Mouse (Mus musculus): ENCODE results near the gene Sox1. TPM values are rescaled to one million over a fixed set of nuclear protein-coding genes. Genes with fewer than 3 reads are reported as not detected.

Sox1 gene
- polyA plus RNA-seq, 1 experiment from 2014 or later: 3.8 TPM

GRCm38 (mm10) chr8:12401391-12402270, 6.5 kb downstream of the Sox1 start:
- WGBS: under 1% methylated on average over 35 of the region's 35 CpGs
- DNase-seq: peak; percentile 66

GRCm38 (mm10) chr8:12402709-12403108, 7.6 kb downstream of the Sox1 start:
- 0 out of 2 replicates have a peak overlapping the region, but pooled peaks have one; percentile 1 for H3K9ac ChIP-seq (replicated peaks; ENCODE audit: low read length)

More at GRCm38 (mm10) chr8:12401391-12402270, 6.5 kb downstream of the Sox1 start:
- H3K27ac ChIP-seq (replicated peaks; ENCODE audit: low read depth, low read length): peak overlapping the region; percentile 75
- peaks cover 32% of the 10 kb centered on the region; the same call in 1 of the 2 replicates for H3K4me1 ChIP-seq (ENCODE audit: control insufficient read depth, insufficient read depth, low read length)
- H3K9ac ChIP-seq (replicated peaks; ENCODE audit: low read length): peak overlapping the region; percentile 51
- H3K27me3 ChIP-seq (ENCODE audit: control insufficient read depth, insufficient read depth, low read length): peaks cover 25% of the 10 kb centered on the region; the same call in 1 of the 2 replicates
- no peaks in the 10 kb centered on the region for H3K9me3 ChIP-seq (ENCODE audit: control insufficient read depth, low read length)
- H3K4me3 ChIP-seq (replicated peaks; ENCODE audit: low read depth, low read length): peak overlapping the region; percentile 34
- ATAC-seq (ENCODE audit: low FRiP score, low TSS enrichment): peak; percentile 29
- H3K4me2 ChIP-seq (ENCODE audit: low read length): peak overlapping the region; percentile 64
- no peaks in the 10 kb centered on the region for H3K36me3 ChIP-seq (ENCODE audit: control insufficient read depth, insufficient read depth, low read length)

GRCm38 (mm10) chr8:12408020-12408419, 12.9 kb downstream of the Sox1 start:
- Histone ChIP-seq H3K27me3 (ENCODE audit: control insufficient read depth, insufficient read depth, low read length) (peaks cover 24% of the 10 kb centered on the region; the same call in 1 of the 2 replicates), H3K36me3 (ENCODE audit: control insufficient read depth, insufficient read depth, low read length) (no peaks in the 10 kb centered on the region), H3K4me3 (replicated peaks; ENCODE audit: low read depth, low read length) (no peak overlapping the region), H3K4me2 (ENCODE audit: low read length) (no peak overlapping the region), H3K27ac (replicated peaks; ENCODE audit: low read depth, low read length) (no peak overlapping the region), H3K9me3 (ENCODE audit: control insufficient read depth, low read length) (no peaks in the 10 kb centered on the region), H3K4me1 (ENCODE audit: control insufficient read depth, insufficient read depth, low read length) (peaks cover 4% of the 10 kb centered on the region), H3K9ac (replicated peaks; ENCODE audit: low read length) (no peak overlapping the region)
- 11% methylated on average over 10 of the region's 10 CpGs for WGBS
- DNase-seq (no peak), ATAC-seq (ENCODE audit: low FRiP score, low TSS enrichment) (no peak)

More at GRCm38 (mm10) chr8:12402709-12403108, 7.6 kb downstream of the Sox1 start:
- ATAC-seq (ENCODE audit: low FRiP score, low TSS enrichment) (no peak), DNase-seq (peak; percentile 49)
- H3K4me3 ChIP-seq (replicated peaks; ENCODE audit: low read depth, low read length): no peak overlapping the region
- 5% methylated on average over 9 of the region's 9 CpGs for WGBS
- H3K4me1 ChIP-seq (ENCODE audit: control insufficient read depth, insufficient read depth, low read length): peaks cover 23% of the 10 kb centered on the region
- H3K9me3 ChIP-seq (ENCODE audit: control insufficient read depth, low read length): no peaks in the 10 kb centered on the region
- H3K27me3 ChIP-seq (ENCODE audit: control insufficient read depth, insufficient read depth, low read length): peaks cover 25% of the 10 kb centered on the region; the same call in 1 of the 2 replicates
- H3K27ac ChIP-seq (replicated peaks; ENCODE audit: low read depth, low read length): peak overlapping the region; percentile 75
- H3K36me3 ChIP-seq (ENCODE audit: control insufficient read depth, insufficient read depth, low read length): no peaks in the 10 kb centered on the region
- peak overlapping the region; percentile 64 for H3K4me2 ChIP-seq (ENCODE audit: low read length)

- no peak for DNase-seq
- no peak overlapping the region for H3K4me3 ChIP-seq (replicated peaks; ENCODE audit: low read depth, low read length)
- H3K4me2 ChIP-seq (ENCODE audit: low read length): no peak overlapping the region
- no peak overlapping the region for H3K9ac ChIP-seq (replicated peaks; ENCODE audit: low read length)
- no peak for ATAC-seq (ENCODE audit: low FRiP score, low TSS enrichment)
- H3K36me3 ChIP-seq (ENCODE audit: control insufficient read depth, insufficient read depth, low read length): no peaks in the 10 kb centered on the region
- H3K27me3 ChIP-seq (ENCODE audit: control insufficient read depth, insufficient read depth, low read length): peaks cover 18% of the 10 kb centered on the region; the same call in 1 of the 2 replicates
- no peak overlapping the region for H3K27ac ChIP-seq (replicated peaks; ENCODE audit: low read depth, low read length)
- peaks cover 4% of the 10 kb centered on the region for H3K4me1 ChIP-seq (ENCODE audit: control insufficient read depth, insufficient read depth, low read length)
- WGBS: 67% methylated on average over 3 of the region's 3 CpGs
- H3K9me3 ChIP-seq (ENCODE audit: control insufficient read depth, low read length): no peaks in the 10 kb centered on the region
Measured at GRCm38 (mm10) chr8:12409976-12410375, 14.9 kb downstream of the Sox1 start.

GRCm38 (mm10) chr8:12417056-12417455, 22.0 kb downstream of the Sox1 start:
- Histone ChIP-seq H3K4me2 (ENCODE audit: low read length) (no peak overlapping the region), H3K4me3 (replicated peaks; ENCODE audit: low read depth, low read length) (no peak overlapping the region), H3K9ac (replicated peaks; ENCODE audit: low read length) (no peak overlapping the region), H3K4me1 (ENCODE audit: control insufficient read depth, insufficient read depth, low read length) (no peaks in the 10 kb centered on the region), H3K27ac (replicated peaks; ENCODE audit: low read depth, low read length) (no peak overlapping the region), H3K9me3 (ENCODE audit: control insufficient read depth, low read length) (no peaks in the 10 kb centered on the region), H3K27me3 (ENCODE audit: control insufficient read depth, insufficient read depth, low read length) (no peaks in the 10 kb centered on the region), H3K36me3 (ENCODE audit: control insufficient read depth, insufficient read depth, low read length) (no peaks in the 10 kb centered on the region)
- ATAC-seq (ENCODE audit: low FRiP score, low TSS enrichment) (no peak), DNase-seq (no peak)
- 94% methylated on average over 2 of the region's 2 CpGs for WGBS

- WGBS: 92% methylated on average over 2 of the region's 2 CpGs
- DNase-seq (no peak), ATAC-seq (ENCODE audit: low FRiP score, low TSS enrichment) (no peak)
- Histone ChIP-seq H3K36me3 (ENCODE audit: control insufficient read depth, insufficient read depth, low read length) (no peaks in the 10 kb centered on the region), H3K4me3 (replicated peaks; ENCODE audit: low read depth, low read length) (no peak overlapping the region), H3K9me3 (ENCODE audit: control insufficient read depth, low read length) (no peaks in the 10 kb centered on the region), H3K27ac (replicated peaks; ENCODE audit: low read depth, low read length) (no peak overlapping the region), H3K4me1 (ENCODE audit: control insufficient read depth, insufficient read depth, low read length) (no peaks in the 10 kb centered on the region), H3K4me2 (ENCODE audit: low read length) (no peak overlapping the region), H3K9ac (replicated peaks; ENCODE audit: low read length) (no peak overlapping the region), H3K27me3 (ENCODE audit: control insufficient read depth, insufficient read depth, low read length) (peaks cover 6% of the 10 kb centered on the region; the same call in 1 of the 2 replicates)
Measured at GRCm38 (mm10) chr8:12420537-12420936, 25.4 kb downstream of the Sox1 start.

GRCm38 (mm10) chr8:12425906-12426305, 30.8 kb downstream of the Sox1 start:
- no peaks in the 10 kb centered on the region for H3K9me3 ChIP-seq (ENCODE audit: control insufficient read depth, low read length)
- H3K4me3 ChIP-seq (replicated peaks; ENCODE audit: low read depth, low read length): no peak overlapping the region
- no peaks in the 10 kb centered on the region for H3K36me3 ChIP-seq (ENCODE audit: control insufficient read depth, insufficient read depth, low read length)
- DNase-seq (no peak), ATAC-seq (ENCODE audit: low FRiP score, low TSS enrichment) (no peak)
- H3K4me1 ChIP-seq (ENCODE audit: control insufficient read depth, insufficient read depth, low read length): peaks cover 33% of the 10 kb centered on the region
- 94% methylated on average over 8 of the region's 8 CpGs for WGBS
- H3K9ac ChIP-seq (replicated peaks; ENCODE audit: low read length): no peak overlapping the region
- no peak overlapping the region for H3K27ac ChIP-seq (replicated peaks; ENCODE audit: low read depth, low read length)
- H3K27me3 ChIP-seq (ENCODE audit: control insufficient read depth, insufficient read depth, low read length): peaks cover 44% of the 10 kb centered on the region
- H3K4me2 ChIP-seq (ENCODE audit: low read length): no peak overlapping the region

- H3K4me2 ChIP-seq (ENCODE audit: low read length): no peak overlapping the region
- H3K4me1 ChIP-seq (ENCODE audit: control insufficient read depth, insufficient read depth, low read length): peaks cover 41% of the 10 kb centered on the region
- no peak for DNase-seq
- ATAC-seq (ENCODE audit: low FRiP score, low TSS enrichment): no peak
- H3K4me3 ChIP-seq (replicated peaks; ENCODE audit: low read depth, low read length): no peak overlapping the region
- 55% methylated on average over 9 of the region's 9 CpGs for WGBS
- no peaks in the 10 kb centered on the region for H3K9me3 ChIP-seq (ENCODE audit: control insufficient read depth, low read length)
- no peak overlapping the region for H3K27ac ChIP-seq (replicated peaks; ENCODE audit: low read depth, low read length)
- H3K9ac ChIP-seq (replicated peaks; ENCODE audit: low read length): no peak overlapping the region
- H3K27me3 ChIP-seq (ENCODE audit: control insufficient read depth, insufficient read depth, low read length): peaks cover 49% of the 10 kb centered on the region
- H3K36me3 ChIP-seq (ENCODE audit: control insufficient read depth, insufficient read depth, low read length): no peaks in the 10 kb centered on the region
Measured at GRCm38 (mm10) chr8:12427346-12427745, 32.3 kb downstream of the Sox1 start.

Measured in midbrain, embryonic 14.5 days (tissue).